Mouse (Mus musculus): ENCODE data around the gene Nudt22. TPM values are rescaled to one million over a fixed set of nuclear protein-coding genes. Genes with fewer than 3 reads are reported as not detected.

The Nudt22 gene
- polyA plus RNA-seq, 1 experiment from 2014 or later = 23.8 TPM

GRCm38 (mm10) chr19:6980381-6981093, 15.4 kb downstream of the Nudt22 start, which contains the start of gene Fkbp2:
Gene Fkbp2 (minus strand): TSS chr19:6980501.
- H3K27ac ChIP-seq = peak within 1 kb of the TSS; percentile 97
- WGBS = 3% methylated on average over 38 of the region's 38 CpGs

DNA sequence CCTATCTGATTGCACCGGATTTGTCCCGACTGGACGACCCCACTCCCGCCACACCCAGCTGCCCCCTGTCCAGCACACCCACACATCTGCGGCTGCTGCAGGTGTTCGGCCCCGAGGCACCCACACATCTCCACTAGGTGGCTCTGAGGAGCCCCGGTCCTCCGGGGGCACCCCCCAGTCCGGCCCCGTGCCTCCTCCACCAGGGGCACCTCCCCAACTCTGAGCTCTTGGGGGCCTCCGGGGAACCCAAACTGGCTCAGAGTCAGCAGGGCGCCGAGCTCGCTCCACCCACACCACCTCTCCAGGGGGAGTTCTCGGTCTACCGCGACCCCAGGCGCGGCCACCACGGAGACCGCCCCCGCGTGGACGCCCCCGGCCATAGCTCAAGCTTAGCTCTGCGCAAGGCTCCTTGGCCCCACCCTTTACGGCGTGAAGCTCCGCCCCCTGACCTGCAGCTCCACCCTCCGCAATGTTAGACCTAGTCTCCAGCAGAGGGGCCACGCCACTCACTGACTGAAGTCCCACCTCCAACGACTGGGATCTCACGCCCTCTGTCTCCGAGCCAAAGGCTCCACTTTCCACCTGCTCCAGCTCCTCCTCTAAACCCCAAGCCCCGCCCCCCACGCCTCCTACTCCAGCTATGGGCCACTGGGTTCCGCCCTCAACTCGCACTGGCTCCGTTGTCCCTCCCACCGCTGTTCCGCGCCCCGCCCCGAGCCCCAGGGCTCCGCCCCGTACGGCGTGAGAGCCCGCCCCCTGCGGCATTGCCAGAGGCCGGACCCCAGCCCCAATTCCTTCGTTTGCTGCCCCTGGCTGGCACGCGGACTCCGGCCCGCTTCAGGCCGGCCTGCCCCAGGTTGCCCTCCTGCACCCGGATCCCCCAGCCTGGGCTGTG, 16.2 kb downstream of the Nudt22 start:
- H3K27ac ChIP-seq = peak overlapping the region; percentile 97
- H3K4me2 ChIP-seq = peak overlapping the region; percentile 95
- peak overlapping the region; percentile 85 for H3K9ac ChIP-seq
- H3K4me3 ChIP-seq = peak overlapping the region; percentile 67
- ATAC-seq (ENCODE audit: low FRiP score) = peak; percentile 87
- H3K4me1 ChIP-seq (replicated peaks) = peaks cover 49% of the 10 kb centered on the region
- peaks cover 40% of the 10 kb centered on the region for H3K36me3 ChIP-seq
- WGBS = under 1% methylated on average over 59 of the region's 59 CpGs
- no peaks in the 10 kb centered on the region for H3K9me3 ChIP-seq
- no peaks in the 10 kb centered on the region for H3K27me3 ChIP-seq

More at GRCm38 (mm10) chr19:6980381-6981093, 15.4 kb downstream of the Nudt22 start, which contains the start of gene Fkbp2:
- peak within 1 kb of the TSS; percentile 85 for H3K9ac ChIP-seq
- peaks cover 49% of the 10 kb centered on the region for H3K4me1 ChIP-seq (replicated peaks)
- peak within 1 kb of the TSS; percentile 95 for H3K4me2 ChIP-seq
- H3K9me3 ChIP-seq = no peaks in the 10 kb centered on the region
- H3K4me3 ChIP-seq = peak within 1 kb of the TSS; percentile 67
- peak; percentile 90 for ATAC-seq (ENCODE audit: low FRiP score)
- H3K27me3 ChIP-seq = no peaks in the 10 kb centered on the region
- peaks cover 48% of the 10 kb centered on the region for H3K36me3 ChIP-seq

GRCm38 (mm10) chr19:6979001-6979479, 16.9 kb downstream of the Nudt22 start:
- ATAC-seq (ENCODE audit: low FRiP score) = no peak
- peak overlapping the region; percentile 97 for H3K27ac ChIP-seq
- H3K4me1 ChIP-seq (replicated peaks) = peaks cover 50% of the 10 kb centered on the region
- 8% methylated on average over 11 of the region's 11 CpGs for WGBS
- no peaks in the 10 kb centered on the region for H3K27me3 ChIP-seq
- H3K9ac ChIP-seq = peak overlapping the region; percentile 85
- peaks cover 36% of the 10 kb centered on the region for H3K36me3 ChIP-seq
- peak overlapping the region; percentile 95 for H3K4me2 ChIP-seq
- peak overlapping the region; percentile 67 for H3K4me3 ChIP-seq
- H3K9me3 ChIP-seq = no peaks in the 10 kb centered on the region

DNA sequence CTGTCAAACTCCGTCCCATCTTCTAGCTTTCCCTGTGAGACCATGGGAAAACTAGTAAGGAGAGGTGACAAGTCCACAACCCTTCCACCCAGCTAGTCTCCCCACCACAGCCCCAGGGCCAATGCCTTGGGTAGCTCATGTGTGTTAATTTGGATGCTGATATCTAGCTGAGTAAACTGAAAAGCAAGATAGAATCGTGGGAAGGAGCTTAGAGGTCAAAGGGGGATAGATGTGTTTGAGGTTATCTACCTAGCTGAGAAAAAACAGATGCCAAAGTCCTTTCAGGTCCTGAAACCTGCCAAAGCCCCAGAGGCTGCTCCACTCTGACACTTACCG, 17.3 kb downstream of the Nudt22 start:
- 44% methylated on average over 3 of the region's 3 CpGs for WGBS
- peaks cover 55% of the 10 kb centered on the region for H3K4me1 ChIP-seq (replicated peaks)
- H3K4me3 ChIP-seq = peak overlapping the region; percentile 67
- H3K9ac ChIP-seq = peak overlapping the region; percentile 85
- no peak for ATAC-seq (ENCODE audit: low FRiP score)
- H3K9me3 ChIP-seq = no peaks in the 10 kb centered on the region
- H3K36me3 ChIP-seq = peaks cover 32% of the 10 kb centered on the region
- peak overlapping the region; percentile 97; the same call in 1 of the 2 replicates for H3K27ac ChIP-seq
- H3K27me3 ChIP-seq = no peaks in the 10 kb centered on the region
- H3K4me2 ChIP-seq = peak overlapping the region; percentile 95

- no peak for ATAC-seq (ENCODE audit: low FRiP score)
- H3K4me2 ChIP-seq = peak overlapping the region; percentile 95
- no peaks in the 10 kb centered on the region for H3K9me3 ChIP-seq
- H3K27me3 ChIP-seq = no peaks in the 10 kb centered on the region
- 84% methylated on average over 13 of the region's 13 CpGs for WGBS
- peak overlapping the region; percentile 85 for H3K9ac ChIP-seq
- H3K27ac ChIP-seq = peak overlapping the region; percentile 97
- peaks cover 56% of the 10 kb centered on the region for H3K4me1 ChIP-seq (replicated peaks)
- peak overlapping the region; percentile 67 for H3K4me3 ChIP-seq
- peaks cover 28% of the 10 kb centered on the region for H3K36me3 ChIP-seq
These were observed 17.9 kb downstream of the Nudt22 start for GRCm38 (mm10) chr19:6977759-6978638.

- 0 out of 2 replicates have a peak, but pooled peaks cover 7% of the 10 kb centered on the region for H3K27me3 ChIP-seq
- no peak for ATAC-seq (ENCODE audit: low FRiP score)
- WGBS = 0% methylated on average over 16 of the region's 16 CpGs
These were observed 20.1 kb downstream of the Nudt22 start, which contains the start of gene Plcb3 for GRCm38 (mm10) chr19:6975537-6976521. Gene Plcb3 (minus strand): TSS chr19:6976470.

DNA sequence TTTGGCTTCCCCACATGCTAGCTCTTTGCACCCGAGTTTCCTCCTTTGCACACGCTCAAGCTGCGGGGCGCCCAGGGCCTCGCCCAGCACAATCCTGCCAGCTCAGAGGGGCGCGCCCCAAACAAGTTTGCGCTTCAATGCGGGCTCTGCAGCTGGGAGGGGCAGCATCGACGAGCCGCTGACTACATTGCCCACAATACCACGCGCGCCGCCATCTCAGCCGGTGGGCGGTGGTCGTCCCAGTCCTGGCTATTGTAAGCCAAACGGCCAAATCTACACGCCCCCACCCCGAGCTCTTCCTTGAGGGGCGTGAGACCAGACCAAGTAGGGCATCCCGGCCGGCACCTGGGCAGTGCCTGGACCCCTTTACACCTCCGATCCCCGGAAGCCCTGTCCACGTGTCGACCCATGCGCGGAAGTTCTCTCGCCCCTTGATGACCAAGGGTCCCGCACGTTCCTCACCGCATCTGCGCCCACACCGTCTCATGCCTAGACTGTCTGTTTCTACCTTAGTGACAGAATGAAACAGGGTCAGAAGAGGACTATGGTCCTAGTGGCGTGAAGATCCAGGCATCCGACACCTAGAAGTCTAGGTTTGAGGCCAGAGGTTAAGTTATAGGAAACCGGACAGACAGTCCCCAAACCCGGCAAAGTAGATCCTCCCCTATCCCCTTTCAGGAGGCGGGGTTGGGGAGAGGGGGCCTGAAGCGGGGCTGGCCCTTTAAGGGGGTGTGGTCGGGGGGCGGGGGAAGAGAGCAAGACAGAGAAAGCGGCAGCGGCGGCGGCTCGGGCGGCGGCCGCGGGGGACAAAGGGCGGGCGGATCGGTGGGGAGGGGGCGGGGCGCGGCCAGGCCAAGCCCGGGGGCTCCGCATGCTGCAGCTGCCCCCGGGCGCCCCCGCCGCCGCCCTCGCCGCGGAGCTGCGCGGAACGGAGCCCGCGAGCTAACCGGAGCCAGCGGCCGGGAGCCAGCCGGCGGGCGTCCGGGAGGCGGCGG, 21.4 kb downstream of the Nudt22 start, which contains the start of gene Ppp1r14b:
TSS of gene Ppp1r14b (plus strand) at position 758 of the 995 bp plus-strand sequence.
- no peaks in the 10 kb centered on the region for H3K9me3 ChIP-seq
- H3K4me3 ChIP-seq = peak within 1 kb of the TSS; percentile 68
- peaks cover 61% of the 10 kb centered on the region for H3K4me1 ChIP-seq (replicated peaks)
- peak within 1 kb of the TSS; percentile 85 for H3K9ac ChIP-seq
- H3K4me2 ChIP-seq = peak within 1 kb of the TSS; percentile 95
- peaks cover 21% of the 10 kb centered on the region for H3K27me3 ChIP-seq
- peaks cover 20% of the 10 kb centered on the region for H3K36me3 ChIP-seq
- peak; percentile 60 for ATAC-seq (ENCODE audit: low FRiP score)
- peak within 1 kb of the TSS; percentile 96 for H3K27ac ChIP-seq
- whole genome bisulfite sequencing = 2% methylated on average over 56 of the region's 84 CpGs

More at GRCm38 (mm10) chr19:6975537-6976521, 20.1 kb downstream of the Nudt22 start, which contains the start of gene Plcb3:
- Histone ChIP-seq H3K4me3 (peak within 1 kb of the TSS; percentile 68), H3K4me1 (replicated peaks) (peaks cover 53% of the 10 kb centered on the region), H3K9me3 (no peaks in the 10 kb centered on the region), H3K27ac (peak within 1 kb of the TSS; percentile 97), H3K4me2 (peak within 1 kb of the TSS; percentile 95), H3K36me3 (peaks cover 20% of the 10 kb centered on the region), H3K9ac (peak within 1 kb of the TSS; percentile 85)

DNA sequence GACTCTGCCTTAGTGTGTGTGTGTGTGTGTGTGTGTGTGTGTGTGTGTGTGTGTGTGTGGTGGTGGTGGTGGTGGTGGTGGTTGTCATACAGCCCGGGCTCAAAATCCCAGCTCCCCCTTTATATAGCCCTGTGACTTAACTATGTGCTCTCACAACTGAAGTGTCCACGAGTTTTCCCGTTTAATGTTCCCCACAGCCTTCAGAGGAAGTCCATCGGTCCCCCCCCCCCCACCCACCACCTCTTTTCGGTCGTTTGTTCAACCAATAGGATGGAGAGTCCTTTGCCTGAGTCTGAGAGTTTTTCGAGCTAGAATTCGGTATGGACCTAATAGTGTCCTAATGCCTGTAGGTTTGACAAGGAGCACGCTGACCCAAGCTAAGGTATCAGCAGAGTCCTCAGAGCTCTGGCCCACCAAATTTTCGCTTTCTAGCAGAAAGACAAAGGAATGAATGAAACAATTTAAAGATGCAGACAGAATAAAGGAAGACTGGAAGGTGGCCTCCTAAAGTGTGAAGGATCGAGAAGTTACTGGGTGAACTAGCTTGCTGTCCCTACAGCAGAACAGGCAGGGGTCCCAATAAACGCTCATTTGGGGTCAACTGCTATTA, 22.2 kb downstream of the Nudt22 start:
- Histone ChIP-seq H3K27me3 (peaks cover 29% of the 10 kb centered on the region), H3K27ac (peak overlapping the region; percentile 96), H3K9ac (peak overlapping the region; percentile 85), H3K4me3 (peak overlapping the region; percentile 68), H3K9me3 (no peaks in the 10 kb centered on the region), H3K4me2 (peak overlapping the region; percentile 95), H3K36me3 (peaks cover 20% of the 10 kb centered on the region), H3K4me1 (replicated peaks) (peaks cover 59% of the 10 kb centered on the region)
- 45% methylated on average over 12 of the region's 12 CpGs for WGBS
- ATAC-seq (ENCODE audit: low FRiP score) = no peak

- no peak overlapping the region for H3K9ac ChIP-seq
- no peak overlapping the region for H3K27ac ChIP-seq
- H3K4me2 ChIP-seq = no peak overlapping the region
- WGBS = 82% methylated on average over 13 of the region's 13 CpGs
- no peaks in the 10 kb centered on the region for H3K9me3 ChIP-seq
- no peak for ATAC-seq (ENCODE audit: low FRiP score)
- no peak overlapping the region for H3K4me3 ChIP-seq
- peaks cover 51% of the 10 kb centered on the region for H3K4me1 ChIP-seq (replicated peaks)
- peaks cover 7% of the 10 kb centered on the region for H3K36me3 ChIP-seq
- peaks cover 39% of the 10 kb centered on the region for H3K27me3 ChIP-seq
These were observed 23.5 kb downstream of the Nudt22 start for GRCm38 (mm10) chr19:6972247-6972917.
